Mouse (Mus musculus): Measurements from ENCODE around the gene Psmb10.
A peak's percentile ranks its signal among the peaks of the same experiment; 100 is the strongest.

The Psmb10 gene

DNA sequence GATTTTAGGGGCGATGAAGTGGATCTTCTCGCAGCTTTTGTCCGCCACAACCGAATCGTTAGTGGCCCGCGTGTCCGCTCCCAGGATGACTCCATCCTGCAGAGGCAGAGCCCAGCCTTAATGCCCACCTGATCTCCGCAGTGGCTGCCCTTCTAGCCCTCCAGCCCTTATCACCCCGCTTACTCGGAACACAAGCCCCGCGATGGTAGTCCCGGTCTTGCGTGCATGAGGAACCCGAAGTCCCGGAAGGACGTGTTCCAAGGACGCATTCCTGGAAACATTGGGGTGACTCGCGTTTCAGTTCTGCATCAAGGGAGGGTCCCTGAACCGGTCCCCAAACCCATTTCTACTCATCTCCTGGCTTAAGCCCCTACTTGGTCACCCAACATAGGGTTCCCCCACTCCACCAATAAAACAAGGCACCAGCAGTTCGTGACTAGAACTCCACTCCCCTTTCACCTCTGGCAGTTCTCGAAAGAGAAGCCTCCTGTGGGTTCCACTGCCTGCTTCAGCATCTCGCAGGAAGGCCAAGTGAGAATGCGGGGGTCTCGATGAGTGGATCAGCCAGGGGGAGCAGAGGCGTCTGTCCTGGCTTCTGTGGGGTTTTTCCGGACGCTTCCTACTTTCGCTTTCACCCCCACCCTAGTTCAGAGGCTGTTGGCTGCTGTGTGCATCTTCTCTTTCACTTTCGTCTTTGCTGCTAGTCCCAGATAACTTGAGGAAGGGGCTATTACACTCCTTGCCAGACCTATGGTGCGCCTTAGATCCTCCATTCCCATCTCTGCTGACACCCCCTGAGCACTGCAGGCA, 543 bp downstream of the Psmb10 start:
- no peak for DNase-seq (ENCODE audit: low read depth, low spot score)

DNA sequence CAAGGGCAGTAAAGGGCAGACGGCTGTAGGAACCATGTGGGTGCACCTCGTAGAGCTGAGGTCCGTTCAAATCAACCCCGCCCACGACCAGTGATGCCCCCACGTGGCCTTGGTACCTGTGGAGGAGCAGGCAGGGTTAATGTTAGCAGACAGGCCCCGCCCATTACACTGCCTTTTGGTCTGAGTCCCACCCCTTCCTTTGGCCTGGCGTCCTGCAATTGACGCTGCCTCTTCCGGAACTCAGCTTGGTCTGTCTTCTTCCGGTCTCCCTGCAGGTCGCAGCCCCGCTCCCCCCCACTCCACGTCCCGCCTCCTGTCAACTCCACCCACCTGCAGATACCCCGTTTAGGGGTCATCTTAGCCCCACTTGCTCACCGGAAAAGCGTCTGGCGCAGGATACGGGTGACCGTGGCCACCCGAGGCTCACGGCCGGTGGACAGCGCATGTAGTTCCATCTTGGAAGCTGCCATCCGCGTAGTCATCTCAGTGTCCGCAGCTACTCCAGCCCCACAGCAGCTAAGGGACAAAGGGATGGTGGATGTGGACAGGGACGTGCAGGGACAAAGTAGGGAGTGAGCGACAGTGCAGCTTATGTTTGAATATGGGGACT, 1.3 kb downstream of the Psmb10 start:
- DNase-seq (ENCODE audit: low read depth, low spot score), result peak; percentile 94

DNA sequence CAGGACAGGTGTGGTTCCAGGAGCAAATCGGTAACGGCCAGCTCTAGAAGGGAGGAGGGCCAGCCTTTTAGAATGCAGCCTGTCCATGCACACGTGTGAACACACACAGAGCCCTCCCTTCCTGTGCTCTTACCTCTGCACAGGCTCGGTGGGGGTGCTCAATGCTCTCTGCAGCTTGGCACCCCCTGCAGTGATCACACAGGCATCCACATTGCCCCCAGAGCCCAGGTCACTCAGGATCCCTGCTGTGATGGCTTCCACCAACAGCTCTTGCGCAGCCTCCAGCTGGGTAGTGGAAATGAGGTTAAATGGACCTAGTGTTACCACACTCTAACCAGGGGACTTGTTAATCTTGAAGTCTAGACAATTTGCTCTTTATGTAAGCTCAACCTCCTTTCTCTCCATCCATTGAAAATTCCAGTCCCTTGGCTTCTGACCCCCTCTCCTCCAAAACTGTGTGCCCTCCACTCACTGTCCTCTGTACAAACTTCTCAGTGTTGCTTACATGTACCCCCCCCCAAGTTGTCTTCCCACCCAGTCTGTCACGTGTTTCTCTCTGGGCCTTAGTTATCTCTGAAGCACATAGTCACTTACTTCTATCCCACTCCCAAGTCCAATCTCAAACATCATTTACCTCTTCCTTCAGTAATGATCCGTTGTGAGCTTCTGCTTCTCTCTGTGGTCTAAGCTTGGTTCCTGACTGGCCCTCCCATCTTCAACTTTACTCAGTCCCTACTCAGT, 2.2 kb downstream of the Psmb10 start:
- DNase-seq (ENCODE audit: low read depth, low spot score), result peak; percentile 32

DNA sequence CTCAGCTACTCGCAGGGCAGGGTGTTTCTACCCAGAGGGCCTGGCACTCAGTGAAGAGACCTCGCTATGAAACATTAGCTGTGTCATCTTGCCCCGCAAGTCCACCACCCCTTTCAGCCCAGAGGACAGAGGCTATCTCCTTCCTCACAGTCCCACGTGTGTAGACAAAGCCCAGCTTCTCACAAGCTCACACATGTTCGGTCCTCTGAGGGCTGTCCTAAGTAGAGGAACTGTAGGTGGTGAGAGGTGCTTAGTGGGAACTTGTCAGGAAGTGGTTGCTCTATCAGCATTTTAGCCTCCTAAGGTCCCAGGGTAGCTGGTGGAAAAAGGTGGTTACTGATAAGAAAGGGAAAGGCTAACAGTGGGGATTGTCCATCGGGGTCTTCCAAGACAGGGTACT, 3.1 kb downstream of the Psmb10 start:
- DNase-seq (ENCODE audit: low read depth, low spot score), result no peak

DNA sequence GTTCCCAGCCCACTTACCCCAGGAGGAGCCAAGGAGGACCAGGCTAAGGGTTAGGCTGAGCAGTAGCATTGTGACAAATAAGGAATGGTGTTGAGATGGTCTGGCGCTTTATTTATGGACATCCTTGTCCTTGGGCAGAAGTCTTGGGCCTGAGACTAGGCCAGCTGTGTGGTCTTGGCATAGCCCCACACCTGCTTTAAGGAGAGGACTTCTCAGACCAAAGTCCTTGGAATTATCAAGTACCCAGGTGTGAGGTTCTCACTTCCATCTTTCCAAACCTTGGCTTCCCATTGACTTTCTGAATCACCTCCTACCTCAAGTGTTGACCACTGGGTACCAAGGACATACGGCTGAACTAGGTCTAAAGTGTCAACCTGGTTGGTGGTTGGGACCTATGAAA, 4.5 kb downstream of the Psmb10 start, which contains the start of gene Ctrl:
TSS of gene Ctrl (minus strand) at position 101 of the 400 bp plus-strand sequence.
- DNase-seq (ENCODE audit: low read depth, low spot score), result no peak

DNA sequence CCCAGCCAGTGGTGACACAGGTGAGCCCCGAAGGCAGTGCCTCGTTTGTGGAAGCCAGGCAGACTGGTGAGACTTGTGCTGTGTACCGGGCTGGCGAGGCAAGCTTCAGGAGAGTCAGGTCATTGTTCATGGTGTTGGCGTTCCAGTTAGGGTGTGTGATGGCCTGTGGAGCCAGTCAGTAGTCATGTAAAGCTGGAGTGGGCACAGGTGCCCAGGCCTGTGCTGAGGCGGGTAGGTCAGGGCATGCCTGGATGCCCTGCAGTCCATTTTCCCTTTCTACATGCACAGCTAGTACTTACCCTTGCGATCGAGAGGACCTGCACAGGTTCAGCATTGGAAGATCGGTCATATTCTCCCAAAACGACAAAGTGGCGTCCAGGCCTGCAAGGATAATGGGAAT, 5.7 kb downstream of the Psmb10 start:
- DNase-seq (ENCODE audit: low read depth, low spot score), result no peak

DNA sequence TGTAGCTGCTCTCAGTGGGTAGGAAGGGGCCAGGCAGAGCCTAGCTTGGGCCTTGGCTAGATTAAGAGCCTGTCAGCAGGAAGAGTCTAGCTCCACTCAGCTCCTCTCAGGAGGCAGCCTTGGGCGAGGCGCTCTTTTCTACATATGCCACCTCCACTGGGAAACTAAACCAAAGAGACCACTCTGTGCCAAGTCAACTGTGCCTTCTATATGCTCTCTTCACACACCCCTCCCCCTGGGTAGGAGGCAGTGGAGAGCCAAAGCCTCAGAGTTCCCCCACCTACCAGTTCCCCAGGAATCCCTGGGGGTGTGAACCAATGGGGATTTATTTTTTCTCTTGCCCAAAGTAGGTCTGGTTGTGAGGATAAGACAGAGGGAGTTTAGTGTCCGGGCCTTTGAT, 7.0 kb downstream of the Psmb10 start:
- no peak for DNase-seq (ENCODE audit: low read depth, low spot score)

DNA sequence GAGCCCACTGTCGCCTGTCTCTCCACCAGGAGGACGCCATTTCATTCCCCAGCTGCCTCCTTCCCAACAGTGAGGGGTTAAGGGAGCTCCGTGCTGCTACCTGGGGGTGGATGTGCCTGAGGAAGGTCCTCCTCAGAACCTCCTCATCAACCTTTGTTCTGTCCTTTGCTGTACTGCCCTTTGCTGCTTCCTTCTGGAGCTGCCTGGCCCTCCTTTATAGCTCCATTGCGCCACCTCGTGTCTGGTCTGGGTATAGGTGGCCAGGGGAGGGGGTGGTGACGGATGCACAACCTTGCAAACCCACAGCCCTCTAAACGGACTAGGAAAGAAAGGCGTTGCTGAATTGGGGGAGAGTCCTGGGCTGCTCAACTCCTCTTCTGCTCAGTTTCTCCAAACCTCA, 7.6 kb downstream of the Psmb10 start:
- peak; percentile 88 for DNase-seq (ENCODE audit: low read depth, low spot score)

DNA sequence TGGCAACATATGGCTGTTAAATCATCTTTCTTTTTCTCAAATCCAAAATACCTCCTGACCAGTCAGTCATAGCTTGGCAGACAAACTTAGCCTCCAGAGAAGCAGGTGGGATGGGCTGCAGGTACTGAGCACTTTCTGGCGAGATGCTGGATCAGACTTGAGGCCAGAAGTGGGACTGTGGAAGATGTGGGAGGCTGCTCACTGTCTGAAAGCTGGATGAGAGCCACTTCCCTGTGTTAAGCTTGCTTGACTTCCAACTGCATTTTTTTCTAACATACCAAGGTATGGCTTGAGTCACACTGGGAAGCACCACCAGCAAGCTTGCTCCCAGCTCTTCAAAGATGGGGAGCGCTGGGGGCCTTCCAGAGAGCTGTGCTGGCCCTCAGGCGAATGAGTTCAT, 13.1 kb downstream of the Psmb10 start:
- no peak for DNase-seq (ENCODE audit: low read depth, low spot score)

DNA sequence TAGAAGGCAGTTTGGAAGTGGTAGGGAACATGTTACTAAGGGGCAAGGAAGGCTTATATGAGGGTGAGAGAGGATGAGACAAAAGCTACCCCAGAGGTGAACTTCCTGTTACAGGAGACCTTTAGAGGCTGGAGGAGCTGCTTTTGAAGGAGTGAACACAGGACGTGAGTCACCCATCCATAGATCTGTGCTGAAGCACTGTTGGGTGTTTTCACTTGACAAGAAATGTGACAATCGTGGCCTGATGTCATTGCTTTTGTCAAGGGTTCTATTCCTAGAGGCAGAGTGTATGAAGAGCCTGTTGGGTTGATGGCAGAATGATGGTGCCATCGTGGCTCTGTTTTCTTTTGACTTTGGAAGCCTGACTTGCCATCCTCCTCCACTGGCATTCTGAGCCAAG, 18.9 kb downstream of the Psmb10 start:
- no peak for DNase-seq (ENCODE audit: low read depth, low spot score)

DNA sequence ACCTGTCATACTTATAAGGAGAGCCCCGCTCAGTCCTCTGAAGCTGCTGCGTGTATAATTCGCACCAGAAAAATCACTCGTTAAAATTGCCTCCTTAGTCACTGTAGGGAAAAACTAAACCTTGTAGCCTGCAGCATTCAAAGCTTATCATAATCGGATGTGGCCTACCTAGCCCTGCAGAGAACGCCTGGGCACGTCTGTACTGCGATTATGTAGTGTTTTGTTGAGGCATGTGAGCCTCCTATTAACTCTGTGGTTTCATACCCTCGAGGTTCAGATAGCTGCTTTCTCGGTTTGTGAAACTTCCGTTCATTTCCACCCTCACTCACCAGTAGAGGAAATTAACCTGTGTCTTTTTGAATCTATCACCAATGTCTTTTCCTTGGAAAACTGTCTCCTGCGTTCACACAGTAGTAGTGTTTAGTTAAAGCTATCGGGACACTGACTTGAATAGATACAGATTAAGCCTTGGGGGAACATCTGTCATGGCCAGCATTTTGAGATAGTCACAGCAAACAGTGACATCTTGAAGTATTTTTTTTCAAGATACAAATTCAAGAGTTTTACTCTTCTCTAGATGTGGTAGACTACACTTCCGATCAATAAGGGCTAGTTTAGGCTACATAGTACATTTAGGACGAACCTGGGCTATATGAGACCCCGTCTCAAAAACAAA, 37.2 kb downstream of the Psmb10 start:
- no peak for DNase-seq (ENCODE audit: low read depth, low spot score)

DNA sequence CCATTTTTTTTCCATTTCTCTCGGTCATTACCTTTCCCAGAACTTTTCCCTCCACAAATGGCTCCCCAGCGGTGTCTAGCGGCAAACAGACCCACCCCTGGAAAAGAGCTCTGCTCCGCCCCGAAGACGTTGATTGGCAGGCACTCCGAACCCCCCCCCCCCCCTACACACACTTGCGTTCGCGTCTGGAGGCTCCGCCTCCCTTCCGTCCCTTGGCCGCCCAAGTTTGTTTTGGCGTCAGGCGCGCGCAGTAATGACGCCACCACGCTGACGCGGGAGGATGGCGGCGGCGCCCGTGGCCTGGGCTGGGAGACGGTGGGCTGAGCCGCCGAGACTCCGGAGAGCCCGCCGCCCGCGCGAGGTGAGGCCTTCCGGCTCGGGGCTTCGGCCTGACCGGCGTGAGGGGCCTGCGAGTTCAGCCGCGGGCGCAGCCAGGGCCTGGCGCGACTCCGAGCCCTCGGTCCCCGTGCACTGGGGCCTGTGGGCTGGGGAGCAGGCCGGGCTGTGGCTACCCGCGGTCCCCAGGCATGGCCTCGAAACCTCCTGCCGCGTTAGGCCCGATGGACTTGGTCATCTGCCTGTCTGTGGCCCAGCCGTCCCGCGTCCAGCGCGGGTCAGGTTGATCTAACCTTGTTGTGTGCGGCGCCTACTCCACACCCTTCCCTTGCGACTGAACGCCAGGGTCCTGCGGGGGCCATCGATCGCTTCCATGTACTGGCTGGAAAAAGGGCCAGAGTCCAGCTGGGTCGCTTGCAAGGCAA, 37.9 kb downstream of the Psmb10 start, which contains the start of gene Pskh1:
TSS of gene Pskh1 (plus strand) at position 262 of the 761 bp plus-strand sequence.
- DNase-seq (ENCODE audit: low read depth, low spot score), result peak; percentile 98

DNA sequence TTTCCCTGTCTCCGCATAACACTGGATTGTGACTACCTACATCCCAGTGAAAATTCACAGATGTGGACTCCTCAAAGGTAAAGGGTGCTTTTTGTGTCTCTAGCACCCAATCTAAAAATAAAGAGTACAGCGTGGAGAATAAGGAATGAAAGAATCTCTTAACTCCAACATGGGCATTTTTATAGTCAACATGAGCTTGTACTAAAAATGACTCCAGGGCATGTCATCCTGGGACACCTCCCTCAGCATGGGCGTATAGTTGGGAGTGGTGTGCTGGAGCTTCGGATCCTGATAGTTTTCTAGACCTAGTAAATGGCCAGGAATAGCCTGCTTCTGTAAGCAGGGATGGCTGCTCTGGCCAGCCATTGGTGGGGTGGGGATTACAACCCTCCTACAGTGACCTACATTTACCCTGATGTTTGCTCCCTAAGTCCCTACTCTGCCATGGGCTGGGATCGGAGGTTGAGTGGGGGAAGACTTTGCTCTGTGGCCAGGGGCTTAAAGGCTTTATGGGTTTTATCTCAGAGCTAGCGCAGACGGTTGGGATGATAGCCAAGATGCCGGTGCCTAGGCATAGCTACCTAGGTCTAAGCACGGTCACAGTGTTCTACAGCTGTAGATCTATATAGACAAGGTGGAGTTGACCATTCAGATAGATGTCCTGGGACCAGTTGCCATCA, 40.3 kb downstream of the Psmb10 start:
- no peak for DNase-seq (ENCODE audit: low read depth, low spot score)

DNA sequence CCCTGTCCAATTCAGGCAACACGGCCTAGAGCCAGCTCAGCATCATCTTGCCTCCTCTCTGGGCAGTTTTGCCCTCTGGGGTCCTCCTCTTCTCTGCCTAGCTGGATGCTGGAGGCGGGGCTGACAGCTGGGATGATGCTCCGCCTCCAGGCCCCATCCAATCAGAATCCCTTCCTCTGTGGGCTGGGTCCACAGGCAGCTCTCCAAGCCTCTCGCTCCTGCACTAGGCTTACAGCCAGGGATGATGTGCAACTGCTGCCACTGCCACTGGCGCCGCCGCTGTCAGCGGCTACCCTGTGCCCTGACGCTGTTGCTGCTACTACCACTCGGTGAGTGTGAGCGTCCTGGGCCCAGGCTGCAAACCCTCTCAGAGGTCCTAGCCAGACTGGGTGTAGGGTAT, 44.9 kb downstream of the Psmb10 start, which contains the start of gene Nrn1l:
TSS of gene Nrn1l (plus strand) at position 229 of the 400 bp plus-strand sequence.
- peak; percentile 92 for DNase-seq (ENCODE audit: low read depth, low spot score)

DNA sequence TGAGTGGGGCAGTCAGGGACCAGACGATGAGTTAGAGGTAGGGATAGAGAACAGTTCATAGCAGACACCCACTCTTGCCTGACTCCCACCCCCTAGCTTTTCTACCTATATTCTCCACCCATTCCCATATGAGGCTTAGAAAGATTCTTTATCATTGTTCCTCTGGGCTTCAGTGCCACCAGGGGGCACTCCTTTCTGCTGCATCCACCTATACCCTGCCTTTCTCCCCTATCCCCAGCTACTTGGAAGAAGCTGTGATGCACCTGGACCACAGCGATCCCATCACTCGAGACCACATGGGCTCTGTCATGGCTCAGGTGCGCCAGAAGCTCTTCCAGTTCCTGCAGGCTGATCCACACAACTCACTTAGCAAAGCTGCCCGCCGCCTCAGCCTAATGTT, 45.8 kb downstream of the Psmb10 start:
- peak; percentile 51 for DNase-seq (ENCODE audit: low read depth, low spot score)

DNA sequence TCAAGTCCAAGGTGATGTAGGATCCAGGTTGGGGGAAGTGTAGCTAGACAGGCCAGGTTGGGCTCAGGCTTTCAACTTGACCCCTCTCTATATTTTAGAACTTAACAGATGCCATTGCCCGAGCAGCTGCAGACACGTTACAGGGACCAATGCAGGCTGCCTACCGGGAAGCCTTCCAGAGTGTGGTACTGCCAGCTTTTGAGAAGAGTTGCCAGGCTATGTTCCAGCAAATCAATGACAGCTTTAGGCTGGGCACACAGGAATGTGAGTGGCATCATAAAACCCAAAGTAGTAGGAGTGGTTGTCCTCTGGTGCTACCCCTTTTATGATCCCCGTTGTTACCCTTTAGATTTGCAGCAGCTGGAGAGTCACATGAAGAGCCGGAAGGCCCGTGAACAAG, 47.4 kb downstream of the Psmb10 start:
- DNase-seq (ENCODE audit: low read depth, low spot score), result no peak

DNA sequence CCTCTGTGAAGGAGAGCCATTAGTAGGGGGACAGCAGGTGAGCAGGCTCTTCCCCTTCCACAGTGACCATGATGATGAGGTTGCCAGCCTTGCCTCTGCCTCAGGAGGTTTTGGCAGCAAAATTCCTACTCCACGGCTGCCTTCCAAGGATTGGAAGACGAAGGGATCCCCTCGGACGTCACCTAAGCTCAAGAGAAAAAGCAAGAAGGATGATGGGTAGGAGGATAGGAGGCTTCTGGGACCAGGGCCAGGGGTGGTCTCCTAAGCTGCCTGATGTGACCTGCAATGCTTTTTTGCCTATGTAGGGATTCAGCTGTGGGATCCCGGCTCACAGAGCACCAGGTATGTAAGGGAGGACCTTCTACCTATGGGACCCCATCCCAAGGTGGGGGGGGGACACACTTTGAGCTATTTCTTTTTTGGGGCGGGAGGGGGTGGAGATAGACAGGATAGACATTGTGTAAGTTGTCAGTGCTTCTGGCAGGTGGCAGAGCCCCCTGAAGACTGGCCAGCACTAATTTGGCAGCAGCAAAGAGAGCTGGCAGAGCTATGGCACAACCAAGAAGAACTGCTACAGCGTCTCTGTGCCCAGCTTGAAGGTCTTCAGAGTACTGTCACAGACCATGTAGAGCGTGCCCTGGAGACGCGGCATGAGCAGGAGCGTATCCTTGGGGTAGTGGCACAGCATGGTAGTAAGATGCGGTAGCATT, 48.3 kb downstream of the Psmb10 start:
- no peak for DNase-seq (ENCODE audit: low read depth, low spot score)

All from ZHBTc4 (cell line).